8 mouse cellular contexts compared by ENCODE assay signal in the genomic region with DNA sequence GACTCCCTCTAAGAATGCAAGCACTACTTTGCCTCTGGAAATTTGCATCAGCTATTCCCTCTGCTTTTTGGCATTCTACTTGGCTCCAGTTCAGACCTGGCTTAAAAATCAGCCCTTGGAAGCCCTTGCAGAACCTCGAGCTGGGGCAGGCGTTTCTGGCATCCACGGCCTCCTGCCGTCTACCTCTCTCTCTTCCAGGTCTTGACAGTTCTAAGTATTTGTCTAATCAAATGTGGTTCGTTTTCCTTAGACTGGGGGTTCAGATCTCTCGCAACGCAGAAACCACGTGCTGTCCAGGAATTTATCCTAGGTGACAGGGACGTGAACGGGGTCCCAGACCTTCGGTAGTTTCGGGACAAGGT. TPM values are rescaled to one million over a fixed set of nuclear protein-coding genes. Genes with fewer than 3 reads are reported as not detected.
DNase-seq lines count a peak whose midpoint lies in the region; ATAC-seq and TF ChIP-seq lines count a peak whose summit lies in the region.

No protein-coding gene starts in this region.

- no peak for TF ChIP-seq CTCF in brain, embryonic 14.5 days (IDR thresholded peaks at IDR 0.05; ENCODE audit: borderline replicate concordance, extremely low read depth, insufficient read depth, insufficient read length)
- no peak for TF ChIP-seq CTCF in forebrain, postnatal 0 days (IDR thresholded peaks at IDR 0.05; ENCODE audit: low read depth)
- TF ChIP-seq CTCF in midbrain, postnatal 0 days (IDR thresholded peaks at IDR 0.05) = no peak

- H3K4me3 ChIP-seq in forebrain, postnatal 0 days (ENCODE audit: low read depth, low read length) = peak overlapping the region; percentile 67
- H3K4me3 ChIP-seq in hindbrain, embryonic 13.5 days = peak overlapping the region; percentile 61
- peak overlapping the region; percentile 78 for H3K4me3 ChIP-seq in limb, embryonic 10.5 days
- H3K4me3 ChIP-seq in midbrain, postnatal 0 days (ENCODE audit: low read depth, low read length) = peak overlapping the region; percentile 63

- WGBS in forebrain, postnatal 0 days = 1% methylated on average over 12 of the region's 12 CpGs
- WGBS in hindbrain, embryonic 13.5 days = 0% methylated on average over 12 of the region's 12 CpGs
- WGBS in limb, embryonic 10.5 days = 1% methylated on average over 12 of the region's 12 CpGs
- 1% methylated on average over 12 of the region's 12 CpGs for WGBS in midbrain, postnatal 0 days

- H3K9me3 ChIP-seq in forebrain, postnatal 0 days (ENCODE audit: low read length) = no peaks in the 10 kb centered on the region
- H3K9me3 ChIP-seq in hindbrain, embryonic 13.5 days = no peaks in the 10 kb centered on the region
- H3K9me3 ChIP-seq in limb, embryonic 10.5 days (replicated peaks) = no peaks in the 10 kb centered on the region
- no peaks in the 10 kb centered on the region for H3K9me3 ChIP-seq in midbrain, postnatal 0 days (ENCODE audit: low read length)

- no peaks in the 10 kb centered on the region for H3K27me3 ChIP-seq in forebrain, postnatal 0 days (ENCODE audit: insufficient read depth, low read length)
- no peaks in the 10 kb centered on the region for H3K27me3 ChIP-seq in hindbrain, embryonic 13.5 days
- peaks cover 23% of the 10 kb centered on the region for H3K27me3 ChIP-seq in limb, embryonic 10.5 days (ENCODE audit: low read depth, poor library complexity, severe bottlenecking)
- no peaks in the 10 kb centered on the region for H3K27me3 ChIP-seq in midbrain, postnatal 0 days (ENCODE audit: insufficient read depth, low read length)

- H3K27ac ChIP-seq in forebrain, postnatal 0 days (ENCODE audit: low read depth, low read length) = peak overlapping the region; percentile 100
- peak overlapping the region; percentile 100 for H3K27ac ChIP-seq in hindbrain, embryonic 13.5 days
- peak overlapping the region; percentile 100 for H3K27ac ChIP-seq in limb, embryonic 10.5 days
- peak overlapping the region; percentile 99 for H3K27ac ChIP-seq in midbrain, postnatal 0 days (ENCODE audit: low read depth, low read length)

- peak overlapping the region; percentile 94 for H3K9ac ChIP-seq in forebrain, postnatal 0 days
- H3K9ac ChIP-seq in hindbrain, embryonic 13.5 days = peak overlapping the region; percentile 90
- H3K9ac ChIP-seq in midbrain, postnatal 0 days (replicated peaks; ENCODE audit: low read length, poor library complexity, severe bottlenecking) = peak overlapping the region; percentile 93

- H3K4me2 ChIP-seq in forebrain, postnatal 0 days (ENCODE audit: low read depth) = peak overlapping the region; percentile 71
- peak overlapping the region; percentile 69 for H3K4me2 ChIP-seq in hindbrain, embryonic 13.5 days
- H3K4me2 ChIP-seq in midbrain, postnatal 0 days (ENCODE audit: low read depth, low read length, poor library complexity, severe bottlenecking) = peak overlapping the region; percentile 65

- H3K4me1 ChIP-seq in forebrain, postnatal 0 days (ENCODE audit: insufficient read depth) = peaks cover 18% of the 10 kb centered on the region
- H3K4me1 ChIP-seq in hindbrain, embryonic 13.5 days (replicated peaks) = peaks cover 64% of the 10 kb centered on the region
- peaks cover 40% of the 10 kb centered on the region for H3K4me1 ChIP-seq in limb, embryonic 10.5 days
- peaks cover 14% of the 10 kb centered on the region for H3K4me1 ChIP-seq in midbrain, postnatal 0 days (ENCODE audit: insufficient read depth, low read length)

- no peak for TF ChIP-seq POLR2A in brain, embryonic 14.5 days (IDR thresholded peaks at IDR 0.05; ENCODE audit: borderline replicate concordance, extremely low read depth, insufficient read depth, insufficient read length, poor library complexity, severe bottlenecking)

- peak; percentile 20 for ATAC-seq in forebrain, postnatal 0 days
- no peak for ATAC-seq in hindbrain, embryonic 13.5 days (ENCODE audit: low FRiP score)
- ATAC-seq in midbrain, postnatal 0 days (ENCODE audit: low FRiP score) = peak; percentile 0; the same call in 1 of the 2 replicates

- DNase-seq in frontal cortex, postnatal 36 days (ENCODE audit: low spot score in 2 of 2) = peak; percentile 69 to 75
- DNase-seq in frontal cortex, postnatal 14 days (ENCODE audit: low spot score in 2 of 2) = no peak
- peak; percentile 91 for DNase-seq in brain, embryonic 14.5 days (ENCODE audit: low read depth)
- DNase-seq in forebrain, postnatal 0 days = no peak
- no peak for DNase-seq in limb, embryonic 10.5 days (ENCODE audit: low spot score)
- DNase-seq in midbrain, postnatal 0 days (ENCODE audit: low spot score) = peak; percentile 76
- DNase-seq in urinary bladder, adult 2 months (ENCODE audit: low spot score) = no peak

- H3K36me3 ChIP-seq in forebrain, postnatal 0 days (ENCODE audit: insufficient read depth) = peaks cover 28% of the 10 kb centered on the region
- peaks cover 33% of the 10 kb centered on the region for H3K36me3 ChIP-seq in hindbrain, embryonic 13.5 days
- H3K36me3 ChIP-seq in limb, embryonic 10.5 days = peaks cover 13% of the 10 kb centered on the region
- peaks cover 18% of the 10 kb centered on the region for H3K36me3 ChIP-seq in midbrain, postnatal 0 days (ENCODE audit: insufficient read depth, low read length)

RNA-seq across cellular contexts. Expression of a gene that starts 0.3 kb away (rescaled TPM):
- polyA plus RNA-seq in brain, embryonic 14.5 days (2012; rRNA removed) = 269 and 420 TPM in 2 replicates
- 196 and 242 TPM in 2 replicates for total RNA-seq in forebrain, postnatal 0 days (2014; rRNA removed)
- 258 and 279 TPM in 2 replicates for polyA plus RNA-seq in forebrain, postnatal 0 days (2015; fragmentation: Nextera tagmentation; extraction: Ambion mirVana)
- polyA plus RNA-seq in hindbrain, embryonic 13.5 days (2015; fragmentation: Nextera tagmentation; extraction: Ambion mirVana) = 259 and 270 TPM in 2 replicates
- 107 and 130 TPM in 2 replicates for polyA plus RNA-seq in limb, embryonic 10.5 days (2016; fragmentation: Nextera tagmentation; extraction: Ambion mirVana)
- 209 and 214 TPM in 2 replicates for total RNA-seq in midbrain, postnatal 0 days (2014; rRNA removed)
- polyA plus RNA-seq in midbrain, postnatal 0 days (2015; fragmentation: Nextera tagmentation; extraction: Ambion mirVana) = 297 and 314 TPM in 2 replicates
- polyA plus RNA-seq in urinary bladder, adult 2 months (2012; rRNA removed) = 10.0 and 10.7 TPM in 2 replicates

RNA-seq across cellular contexts. Expression of a gene that starts 5.8 kb away (rescaled TPM):
- polyA plus RNA-seq in brain, embryonic 14.5 days (2012; rRNA removed) = not detected in 2 replicates
- total RNA-seq in forebrain, postnatal 0 days (2014; rRNA removed) = not detected in 2 replicates
- polyA plus RNA-seq in forebrain, postnatal 0 days (2015; fragmentation: Nextera tagmentation; extraction: Ambion mirVana) = 0.13 and 0.31 TPM in 2 replicates
- polyA plus RNA-seq in hindbrain, embryonic 13.5 days (2015; fragmentation: Nextera tagmentation; extraction: Ambion mirVana) = 1.1 and 1.6 TPM in 2 replicates
- 1.0 and 1.4 TPM in 2 replicates for polyA plus RNA-seq in limb, embryonic 10.5 days (2016; fragmentation: Nextera tagmentation; extraction: Ambion mirVana)
- total RNA-seq in midbrain, postnatal 0 days (2014; rRNA removed) = not detected in 2 replicates
- polyA plus RNA-seq in midbrain, postnatal 0 days (2015; fragmentation: Nextera tagmentation; extraction: Ambion mirVana) = 0.47 and 0.78 TPM in 2 replicates
- polyA plus RNA-seq in urinary bladder, adult 2 months (2012; rRNA removed) = not detected in 2 replicates

RNA-seq across cellular contexts. Expression of a gene that starts 24.0 kb away (rescaled TPM):
- 55.4 and 66.4 TPM in 2 replicates for polyA plus RNA-seq in brain, embryonic 14.5 days (2012; rRNA removed)
- total RNA-seq in forebrain, postnatal 0 days (2014; rRNA removed) = 103 and 119 TPM in 2 replicates
- 20.8 and 26.8 TPM in 2 replicates for polyA plus RNA-seq in forebrain, postnatal 0 days (2015; fragmentation: Nextera tagmentation; extraction: Ambion mirVana)
- 21.1 TPM in 2 replicates for polyA plus RNA-seq in hindbrain, embryonic 13.5 days (2015; fragmentation: Nextera tagmentation; extraction: Ambion mirVana)
- 6.5 and 8.4 TPM in 2 replicates for polyA plus RNA-seq in limb, embryonic 10.5 days (2016; fragmentation: Nextera tagmentation; extraction: Ambion mirVana)
- total RNA-seq in midbrain, postnatal 0 days (2014; rRNA removed) = 115 and 119 TPM in 2 replicates
- polyA plus RNA-seq in midbrain, postnatal 0 days (2015; fragmentation: Nextera tagmentation; extraction: Ambion mirVana) = 21.8 and 23.9 TPM in 2 replicates
- polyA plus RNA-seq in urinary bladder, adult 2 months (2012; rRNA removed) = 10.8 and 12.4 TPM in 2 replicates

RNA-seq across cellular contexts. Expression of a gene that starts 24.6 kb away (rescaled TPM):
- polyA plus RNA-seq in brain, embryonic 14.5 days (2012; rRNA removed) = 178 and 268 TPM in 2 replicates
- 412 and 434 TPM in 2 replicates for total RNA-seq in forebrain, postnatal 0 days (2014; rRNA removed)
- polyA plus RNA-seq in forebrain, postnatal 0 days (2015; fragmentation: Nextera tagmentation; extraction: Ambion mirVana) = 102 and 107 TPM in 2 replicates
- polyA plus RNA-seq in hindbrain, embryonic 13.5 days (2015; fragmentation: Nextera tagmentation; extraction: Ambion mirVana) = 67.2 and 67.9 TPM in 2 replicates
- 2.9 and 4.5 TPM in 2 replicates for polyA plus RNA-seq in limb, embryonic 10.5 days (2016; fragmentation: Nextera tagmentation; extraction: Ambion mirVana)
- total RNA-seq in midbrain, postnatal 0 days (2014; rRNA removed) = 342 and 354 TPM in 2 replicates
- 82.0 and 88.1 TPM in 2 replicates for polyA plus RNA-seq in midbrain, postnatal 0 days (2015; fragmentation: Nextera tagmentation; extraction: Ambion mirVana)
- polyA plus RNA-seq in urinary bladder, adult 2 months (2012; rRNA removed) = 10.0 and 19.2 TPM in 2 replicates

RNA-seq across cellular contexts. Expression of a gene that starts 39.5 kb away (rescaled TPM):
- polyA plus RNA-seq in brain, embryonic 14.5 days (2012; rRNA removed) = 0.21 and 0.34 TPM in 2 replicates
- total RNA-seq in forebrain, postnatal 0 days (2014; rRNA removed) = 0.31 and 0.43 TPM in 2 replicates
- polyA plus RNA-seq in forebrain, postnatal 0 days (2015; fragmentation: Nextera tagmentation; extraction: Ambion mirVana) = not detected in 2 replicates
- polyA plus RNA-seq in hindbrain, embryonic 13.5 days (2015; fragmentation: Nextera tagmentation; extraction: Ambion mirVana) = not detected in 2 replicates
- not detected in 2 replicates for polyA plus RNA-seq in limb, embryonic 10.5 days (2016; fragmentation: Nextera tagmentation; extraction: Ambion mirVana)
- total RNA-seq in midbrain, postnatal 0 days (2014; rRNA removed) = not detected in 2 replicates
- polyA plus RNA-seq in midbrain, postnatal 0 days (2015; fragmentation: Nextera tagmentation; extraction: Ambion mirVana) = not detected in 2 replicates
- polyA plus RNA-seq in urinary bladder, adult 2 months (2012; rRNA removed) = 0.10 and 0.21 TPM in 2 replicates

Comparison
In these comparisons a context has a peak if more than half of its experiments do, and no peak if none do; other contexts are left out.
1. DNase-seq: peak in frontal cortex, postnatal 36 days (2 of 2), brain, embryonic 14.5 days (single experiment) and midbrain, postnatal 0 days (single experiment); none in frontal cortex, postnatal 14 days (0 of 2), forebrain, postnatal 0 days (single experiment), limb, embryonic 10.5 days (single experiment) and urinary bladder, adult 2 months (single experiment).
2. Peak in every context shown above with its lines, with median percentiles within 50 percentile points of each other: H3K27ac ChIP-seq, H3K4me2 ChIP-seq, H3K4me3 ChIP-seq and H3K9ac ChIP-seq.